Mouse (Mus musculus): ENCODE results near the gene Bst2. TPM values are rescaled to one million over a fixed set of nuclear protein-coding genes. Genes with fewer than 3 reads are reported as not detected.

Gene Bst2
- 16.1 and 35.7 TPM in 2 replicates for polyA plus RNA-seq (2015; fragmentation: Nextera tagmentation; extraction: Ambion mirVana)

- WGBS, result 4% methylated on average over 37 of the region's 37 CpGs
- H3K4me2 ChIP-seq, result peak within 1 kb of the TSS; percentile 57
- H3K9ac ChIP-seq (replicated peaks), result peak within 1 kb of the TSS; percentile 37; the same call in 1 of the 2 replicates
- H3K4me3 ChIP-seq (replicated peaks), result peak within 1 kb of the TSS; percentile 35
- no peak for ATAC-seq (ENCODE audit: low FRiP score)
- no peak within 1 kb of the TSS for H3K27ac ChIP-seq (replicated peaks)
- H3K27me3 ChIP-seq (replicated peaks), result peaks cover 25% of the 10 kb centered on the region
- H3K9me3 ChIP-seq (replicated peaks), result no peaks in the 10 kb centered on the region
- no peaks in the 10 kb centered on the region for H3K36me3 ChIP-seq
- H3K4me1 ChIP-seq, result peaks cover 11% of the 10 kb centered on the region
These were observed at the start of gene Bst2 for GRCm38 (mm10) chr8:71537028-71537867. Gene Bst2 (minus strand): TSS chr8:71537456.

- Histone ChIP-seq H3K36me3 (peaks cover 40% of the 10 kb centered on the region), H3K4me1 (peaks cover 14% of the 10 kb centered on the region), H3K9ac (replicated peaks) (no peak overlapping the region), H3K9me3 (replicated peaks) (no peaks in the 10 kb centered on the region), H3K27me3 (replicated peaks) (no peaks in the 10 kb centered on the region), H3K4me3 (replicated peaks) (no peak overlapping the region), H3K27ac (replicated peaks) (no peak overlapping the region), H3K4me2 (no peak overlapping the region)
- WGBS, result 81% methylated on average over 2 of the region's 2 CpGs
- no peak for ATAC-seq (ENCODE audit: low FRiP score)
These were observed 49.6 kb upstream of the Bst2 start for GRCm38 (mm10) chr8:71586891-71587290.

GRCm38 (mm10) chr8:71580201-71580600, 42.9 kb upstream of the Bst2 start:
- Histone ChIP-seq H3K27ac (replicated peaks) (no peak overlapping the region), H3K4me2 (no peak overlapping the region), H3K9ac (replicated peaks) (no peak overlapping the region), H3K4me1 (peaks cover 15% of the 10 kb centered on the region; the same call in 1 of the 2 replicates), H3K27me3 (replicated peaks) (no peaks in the 10 kb centered on the region), H3K36me3 (peaks cover 37% of the 10 kb centered on the region), H3K9me3 (replicated peaks) (no peaks in the 10 kb centered on the region), H3K4me3 (replicated peaks) (no peak overlapping the region)
- WGBS, result 29% methylated on average over 9 of the region's 9 CpGs
- peak; percentile 26 for ATAC-seq (ENCODE audit: low FRiP score)

- H3K9ac ChIP-seq (replicated peaks), result no peak overlapping the region
- no peaks in the 10 kb centered on the region for H3K9me3 ChIP-seq (replicated peaks)
- H3K4me3 ChIP-seq (replicated peaks), result no peak overlapping the region
- 80% methylated on average over 14 of the region's 14 CpGs for WGBS
- no peak overlapping the region for H3K4me2 ChIP-seq
- H3K36me3 ChIP-seq, result peaks cover 30% of the 10 kb centered on the region
- ATAC-seq (ENCODE audit: low FRiP score), result 0 out of 2 replicates have a peak, but pooled peaks have one; percentile 13
- H3K27ac ChIP-seq (replicated peaks), result peak overlapping the region; percentile 9; the same call in 1 of the 2 replicates
- H3K4me1 ChIP-seq, result peaks cover 16% of the 10 kb centered on the region; the same call in 1 of the 2 replicates
- no peaks in the 10 kb centered on the region for H3K27me3 ChIP-seq (replicated peaks)
These were observed 42.2 kb upstream of the Bst2 start for GRCm38 (mm10) chr8:71579476-71579875.

- H3K9me3 ChIP-seq (replicated peaks), result no peaks in the 10 kb centered on the region
- H3K4me1 ChIP-seq, result peaks cover 21% of the 10 kb centered on the region; the same call in 1 of the 2 replicates
- H3K9ac ChIP-seq (replicated peaks), result no peak overlapping the region
- 75% methylated on average over 1 of the region's 1 CpGs for whole genome bisulfite sequencing
- H3K4me2 ChIP-seq, result no peak overlapping the region
- peaks cover 25% of the 10 kb centered on the region for H3K36me3 ChIP-seq
- no peaks in the 10 kb centered on the region for H3K27me3 ChIP-seq (replicated peaks)
- no peak for ATAC-seq (ENCODE audit: low FRiP score)
- 0 out of 2 replicates have a peak overlapping the region, but pooled peaks have one; percentile 9 for H3K27ac ChIP-seq (replicated peaks)
- H3K4me3 ChIP-seq (replicated peaks), result no peak overlapping the region
These were observed 41.8 kb upstream of the Bst2 start for GRCm38 (mm10) chr8:71579009-71579408.

- ATAC-seq (ENCODE audit: low FRiP score), result no peak
These were observed 40.7 kb upstream of the Bst2 start for GRCm38 (mm10) chr8:71577856-71578387.

GRCm38 (mm10) chr8:71575020-71575419, 37.8 kb upstream of the Bst2 start:
- H3K9me3 ChIP-seq (replicated peaks), result no peaks in the 10 kb centered on the region
- no peak for ATAC-seq (ENCODE audit: low FRiP score)
- H3K27ac ChIP-seq (replicated peaks), result no peak overlapping the region
- H3K4me1 ChIP-seq, result peaks cover 46% of the 10 kb centered on the region
- H3K36me3 ChIP-seq, result no peaks in the 10 kb centered on the region
- 61% methylated on average over 1 of the region's 1 CpGs for WGBS
- no peak overlapping the region for H3K4me2 ChIP-seq
- H3K9ac ChIP-seq (replicated peaks), result no peak overlapping the region
- no peaks in the 10 kb centered on the region for H3K27me3 ChIP-seq (replicated peaks)
- no peak overlapping the region for H3K4me3 ChIP-seq (replicated peaks)

More at GRCm38 (mm10) chr8:71577856-71578387, 40.7 kb upstream of the Bst2 start:
- H3K4me1 ChIP-seq, result peaks cover 23% of the 10 kb centered on the region; the same call in 1 of the 2 replicates
- WGBS, result 80% methylated on average over 4 of the region's 4 CpGs
- H3K27ac ChIP-seq (replicated peaks), result no peak overlapping the region
- H3K4me3 ChIP-seq (replicated peaks), result no peak overlapping the region
- peaks cover 20% of the 10 kb centered on the region for H3K36me3 ChIP-seq
- no peak overlapping the region for H3K9ac ChIP-seq (replicated peaks)
- H3K27me3 ChIP-seq (replicated peaks), result no peaks in the 10 kb centered on the region
- H3K4me2 ChIP-seq, result no peak overlapping the region
- no peaks in the 10 kb centered on the region for H3K9me3 ChIP-seq (replicated peaks)

- Histone ChIP-seq H3K4me1 (peaks cover 41% of the 10 kb centered on the region), H3K27me3 (replicated peaks) (no peaks in the 10 kb centered on the region), H3K4me3 (replicated peaks) (no peak overlapping the region), H3K36me3 (no peaks in the 10 kb centered on the region), H3K9ac (replicated peaks) (no peak overlapping the region), H3K4me2 (no peak overlapping the region), H3K27ac (replicated peaks) (no peak overlapping the region), H3K9me3 (replicated peaks) (no peaks in the 10 kb centered on the region)
- WGBS, result 68% methylated on average over 7 of the region's 7 CpGs
- no peak for ATAC-seq (ENCODE audit: low FRiP score)
These were observed 37.2 kb upstream of the Bst2 start for GRCm38 (mm10) chr8:71574426-71574825.

GRCm38 (mm10) chr8:71572847-71573633, 35.8 kb upstream of the Bst2 start:
- no peak for ATAC-seq (ENCODE audit: low FRiP score)
- Histone ChIP-seq H3K36me3 (no peaks in the 10 kb centered on the region), H3K9me3 (replicated peaks) (no peaks in the 10 kb centered on the region), H3K4me3 (replicated peaks) (peak overlapping the region; percentile 12; the same call in 1 of the 2 replicates), H3K27me3 (replicated peaks) (no peaks in the 10 kb centered on the region), H3K27ac (replicated peaks) (peak overlapping the region; percentile 75), H3K4me1 (peaks cover 47% of the 10 kb centered on the region), H3K9ac (replicated peaks) (no peak overlapping the region), H3K4me2 (peak overlapping the region; percentile 88)
- WGBS, result 66% methylated on average over 9 of the region's 9 CpGs

- Histone ChIP-seq H3K9me3 (replicated peaks) (no peaks in the 10 kb centered on the region), H3K36me3 (no peaks in the 10 kb centered on the region), H3K27me3 (replicated peaks) (0 out of 2 replicates have a peak, but pooled peaks cover 5% of the 10 kb centered on the region), H3K4me3 (replicated peaks) (peak overlapping the region; percentile 69; the same call in 1 of the 2 replicates), H3K4me2 (peak overlapping the region; percentile 88), H3K27ac (replicated peaks) (peak overlapping the region; percentile 75), H3K9ac (replicated peaks) (no peak overlapping the region; the same call in 1 of the 2 replicates), H3K4me1 (peaks cover 47% of the 10 kb centered on the region)
- no peak for ATAC-seq (ENCODE audit: low FRiP score)
- WGBS, result 86% methylated on average over 2 of the region's 2 CpGs
These were observed 34.8 kb upstream of the Bst2 start for GRCm38 (mm10) chr8:71572077-71572476.

GRCm38 (mm10) chr8:71570291-71570954, 33.2 kb upstream of the Bst2 start:
- Histone ChIP-seq H3K36me3 (no peaks in the 10 kb centered on the region), H3K27ac (replicated peaks) (peak overlapping the region; percentile 92), H3K4me2 (peak overlapping the region; percentile 88), H3K9ac (replicated peaks) (peak overlapping the region; percentile 84), H3K27me3 (replicated peaks) (peaks cover 15% of the 10 kb centered on the region), H3K4me1 (peaks cover 47% of the 10 kb centered on the region), H3K4me3 (replicated peaks) (peak overlapping the region; percentile 69), H3K9me3 (replicated peaks) (no peaks in the 10 kb centered on the region)
- WGBS, result under 1% methylated on average over 41 of the region's 41 CpGs
- peak; percentile 90 for ATAC-seq (ENCODE audit: low FRiP score)

Data from neural tube, embryonic 15.5 days (tissue).